Mouse (Mus musculus) stomach, embryonic 14.5 days (tissue): ENCODE data around the gene Tpi1. TPM values are rescaled to one million over a fixed set of nuclear protein-coding genes. Genes with fewer than 3 reads are reported as not detected.

Experiments
- ATAC-seq: fragments of 200-750 bp; cut with Nextera tagmentation; 2 replicates; pipeline ENCODE4 v1.8.0; 2017; ENCODE audit warnings: low read depth, moderate TSS enrichment; ENCODE audit not compliant: insufficient number of reproducible peaks, insufficient read depth, low FRiP score
- H3K27ac ChIP-seq: fragments of 300-500 bp; sonication (generic); 2 replicates; pipeline ENCODE4 v1.5.1; 2014; ENCODE audit warnings: mild to moderate bottlenecking, low read length, moderate library complexity, mixed read lengths
- H3K27me3 ChIP-seq: fragments of 300-500 bp; sonication (generic); 2 replicates; pipeline ENCODE4 v1.6.1; 2014; ENCODE audit warnings: low read length, control low read depth, mixed read lengths; ENCODE audit not compliant: control insufficient read depth, insufficient read depth
- H3K36me3 ChIP-seq: fragments of 300-500 bp; sonication (generic); 2 replicates; pipeline ENCODE4 v1.6.1; 2014; ENCODE audit warnings: mild to moderate bottlenecking, control low read depth, low read length, moderate library complexity, mixed read lengths; ENCODE audit not compliant: control insufficient read depth, insufficient read depth
- H3K4me1 ChIP-seq: fragments of 300-500 bp; sonication (generic); 2 replicates; pipeline ENCODE4 v1.6.1; 2014; ENCODE audit warnings: low read length, control low read depth, mixed read lengths; ENCODE audit not compliant: control insufficient read depth, insufficient read depth
- H3K4me2 ChIP-seq: fragments of 300-500 bp; sonication (generic); replicated peaks from 2 replicates; pipeline ENCODE4 v1.6.1; 2014; ENCODE audit warnings: low read depth, low read length, control low read depth
- H3K4me3 ChIP-seq: fragments of 300-500 bp; sonication (generic); 2 replicates; pipeline ENCODE4 v1.5.1; 2014; ENCODE audit warnings: low read depth, low read length, control low read depth
- H3K9ac ChIP-seq: fragments of 300-500 bp; sonication (generic); replicated peaks from 2 replicates; pipeline ENCODE4 v1.6.1; 2014; ENCODE audit warnings: low read depth, mild to moderate bottlenecking, control low read depth, low read length, moderate library complexity, mixed read lengths
- H3K9me3 ChIP-seq: fragments of 300-500 bp; sonication (generic); 2 replicates; pipeline ENCODE4 v1.6.1; 2016; ENCODE audit warnings: low read depth, low read length, control low read depth; ENCODE audit not compliant: control insufficient read depth
- WGBS: fragments of 180-500 bp; shearing (Covaris S2); extraction: QIAGEN DNeasy Blood & Tissue Kit; methylation state at CpG from one replicate; pipeline ENCODE4 v1.1.7; 2014; 5-methylcytosine and 5-hydroxymethylcytosine counted together
- polyA plus RNA-seq: library from polyadenylated mRNA; unstranded; fragments of >200 nt; fragmentation: Nextera tagmentation; extraction: Ambion mirVana; gene quantifications from 2 replicates; pipeline ENCODE4 v1.2.1, GENCODE M21; 2014

The Tpi1 gene
- polyA plus RNA-seq, 1 experiment from 2014 or later: 844 TPM

DNA sequence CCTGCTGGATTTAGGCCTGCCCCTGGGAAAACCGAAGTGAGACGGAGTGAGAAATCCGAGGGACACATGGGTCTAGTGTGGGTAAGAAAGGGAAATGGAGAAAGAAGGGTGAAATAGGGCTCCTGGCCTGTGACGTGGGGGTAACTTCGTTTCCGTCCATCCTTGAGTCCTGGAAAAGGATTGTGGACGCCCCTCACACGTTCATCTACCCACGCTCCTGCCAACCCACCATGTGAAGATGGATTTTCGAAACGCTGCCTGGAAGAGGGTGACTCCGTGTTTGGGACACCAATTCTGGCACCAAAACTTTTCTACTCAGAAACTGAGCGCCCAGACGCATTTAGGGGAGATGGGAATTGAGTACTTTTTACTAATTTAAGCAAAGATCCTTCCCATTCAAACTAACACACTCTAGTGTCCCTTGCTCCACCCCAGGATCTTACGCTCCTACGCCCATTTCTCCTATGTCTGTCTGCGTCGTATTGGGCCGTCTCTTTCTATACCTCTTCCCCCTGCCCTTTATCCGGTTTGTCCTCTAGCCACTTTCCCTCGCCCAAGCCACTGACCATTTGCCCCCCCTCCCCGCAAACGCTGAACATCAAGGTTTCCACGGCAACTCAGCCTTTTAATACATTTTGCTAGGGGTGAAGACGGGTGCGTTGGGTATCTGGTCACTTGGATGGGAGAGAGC, 43.9 kb upstream of the Tpi1 start:
- H3K4me3 ChIP-seq: peak overlapping the region; percentile 66
- no peaks in the 10 kb centered on the region for H3K9me3 ChIP-seq
- 23% methylated on average over 26 of the region's 26 CpGs for WGBS
- H3K27me3 ChIP-seq: no peaks in the 10 kb centered on the region
- no peak for ATAC-seq
- no peaks in the 10 kb centered on the region; the same call in 1 of the 2 replicates for H3K36me3 ChIP-seq
- peak overlapping the region; percentile 96; the same call in 1 of the 2 replicates for H3K27ac ChIP-seq
- peak overlapping the region; percentile 73 for H3K4me2 ChIP-seq
- peaks cover 11% of the 10 kb centered on the region; the same call in 1 of the 2 replicates for H3K4me1 ChIP-seq
- H3K9ac ChIP-seq: peak overlapping the region; percentile 93; the same call in 1 of the 2 replicates

DNA sequence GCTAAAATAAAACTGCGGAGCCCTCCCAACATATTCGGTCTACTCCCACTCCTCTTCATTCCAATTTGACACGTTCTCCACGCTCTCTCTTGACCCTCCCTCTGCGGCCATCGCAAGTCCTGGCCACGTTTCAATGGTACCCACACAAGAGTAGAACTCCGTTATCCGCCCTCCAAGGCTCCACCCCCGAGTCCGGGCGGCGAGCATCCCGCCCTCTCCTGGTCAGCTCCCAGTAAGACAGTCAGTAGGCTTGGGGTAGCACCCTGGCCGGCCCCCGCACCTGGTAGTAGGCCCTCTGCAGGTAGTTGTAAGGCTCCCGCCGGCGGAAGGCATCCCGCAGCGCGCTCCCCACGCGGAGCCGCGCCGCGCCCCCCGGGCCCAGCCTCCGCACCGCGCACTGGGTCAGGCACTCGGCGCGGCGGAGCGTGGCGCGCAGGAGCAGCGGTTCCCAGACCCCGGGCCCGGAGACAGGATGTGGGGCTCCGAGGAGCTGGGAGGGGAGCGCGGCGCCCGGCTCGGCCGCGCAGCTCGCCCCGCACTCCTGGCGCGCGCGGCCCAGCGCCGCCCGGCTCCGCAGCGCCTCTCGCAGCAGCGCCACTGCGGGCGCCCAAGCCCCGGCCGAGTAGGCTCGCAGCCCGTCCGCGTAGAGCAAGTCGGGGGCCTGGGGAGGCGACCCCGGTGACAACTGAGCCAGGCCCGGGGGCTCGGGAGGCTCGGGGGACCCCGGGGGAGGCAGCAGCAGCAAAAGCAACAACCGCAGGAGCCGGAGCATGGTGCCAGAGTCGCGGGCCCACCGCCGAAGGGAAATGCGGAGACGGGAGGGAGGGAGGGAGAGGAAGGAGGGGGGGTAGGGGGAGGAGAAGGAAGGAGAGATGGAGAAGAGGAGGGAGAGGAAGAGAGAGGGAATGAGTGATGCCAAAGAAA, 43.1 kb upstream of the Tpi1 start, which contains the start of gene P3h3:
Gene P3h3 (minus strand): TSS at position 837 of the 924 bp plus-strand sequence.
- H3K27ac ChIP-seq: peak within 1 kb of the TSS; percentile 96
- H3K4me3 ChIP-seq: peak within 1 kb of the TSS; percentile 66
- under 1% methylated on average over 86 of the region's 86 CpGs for WGBS
- H3K9me3 ChIP-seq: no peaks in the 10 kb centered on the region
- peak within 1 kb of the TSS; percentile 93 for H3K9ac ChIP-seq
- peaks cover 8% of the 10 kb centered on the region; the same call in 1 of the 2 replicates for H3K4me1 ChIP-seq
- H3K36me3 ChIP-seq: no peaks in the 10 kb centered on the region; the same call in none of the 2 replicates
- peak; percentile 83 for ATAC-seq
- H3K4me2 ChIP-seq: peak within 1 kb of the TSS; percentile 73
- H3K27me3 ChIP-seq: no peaks in the 10 kb centered on the region

DNA sequence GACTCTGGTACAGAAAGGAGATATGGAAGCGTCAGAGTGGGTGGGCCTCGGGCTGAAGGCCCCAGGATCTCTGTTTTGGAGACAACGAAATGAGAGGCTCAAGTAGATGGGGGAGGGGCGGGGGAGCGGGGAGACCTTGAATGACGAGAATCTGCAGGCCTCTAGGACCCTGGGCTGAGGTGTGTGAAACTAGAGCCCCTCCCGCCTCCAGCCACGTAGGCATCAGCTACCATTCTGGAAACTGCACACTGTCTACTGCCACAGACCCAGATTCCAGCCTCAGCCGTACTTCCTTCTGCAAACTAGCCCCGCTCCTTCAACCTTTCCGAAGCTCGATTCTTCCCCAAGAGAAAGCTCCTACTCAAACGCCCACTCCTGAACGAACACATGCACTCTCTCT, 42.2 kb upstream of the Tpi1 start:
- H3K4me3 ChIP-seq: peak overlapping the region; percentile 66
- H3K27ac ChIP-seq: peak overlapping the region; percentile 96
- H3K4me2 ChIP-seq: peak overlapping the region; percentile 73
- 4% methylated on average over 14 of the region's 14 CpGs for WGBS
- H3K27me3 ChIP-seq: no peaks in the 10 kb centered on the region
- no peak for ATAC-seq
- no peaks in the 10 kb centered on the region; the same call in none of the 2 replicates for H3K36me3 ChIP-seq
- peaks cover 8% of the 10 kb centered on the region; the same call in 1 of the 2 replicates for H3K4me1 ChIP-seq
- no peaks in the 10 kb centered on the region for H3K9me3 ChIP-seq
- peak overlapping the region; percentile 93; the same call in 1 of the 2 replicates for H3K9ac ChIP-seq

DNA sequence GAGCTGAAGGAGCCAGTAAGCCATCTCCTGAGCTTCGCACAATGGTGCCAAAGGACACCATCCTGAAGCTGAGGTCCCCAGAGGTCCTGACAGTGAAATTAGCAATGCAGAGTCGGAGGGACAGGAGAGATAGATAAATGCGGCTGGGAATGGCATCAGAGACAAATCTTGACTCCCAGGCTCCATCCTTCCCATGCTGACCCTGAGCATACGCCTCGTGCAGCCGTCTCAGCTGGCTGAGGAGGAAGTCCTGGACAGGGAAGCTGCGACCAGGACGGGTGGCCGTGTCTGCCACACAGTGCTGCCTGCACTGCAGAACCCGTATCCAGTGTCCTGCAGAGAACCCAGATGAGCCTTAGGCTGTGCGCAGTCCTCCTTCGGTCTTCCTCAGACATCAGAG, 40.6 kb upstream of the Tpi1 start:
- Histone ChIP-seq H3K9ac (no peak overlapping the region), H3K9me3 (no peaks in the 10 kb centered on the region)

DNA sequence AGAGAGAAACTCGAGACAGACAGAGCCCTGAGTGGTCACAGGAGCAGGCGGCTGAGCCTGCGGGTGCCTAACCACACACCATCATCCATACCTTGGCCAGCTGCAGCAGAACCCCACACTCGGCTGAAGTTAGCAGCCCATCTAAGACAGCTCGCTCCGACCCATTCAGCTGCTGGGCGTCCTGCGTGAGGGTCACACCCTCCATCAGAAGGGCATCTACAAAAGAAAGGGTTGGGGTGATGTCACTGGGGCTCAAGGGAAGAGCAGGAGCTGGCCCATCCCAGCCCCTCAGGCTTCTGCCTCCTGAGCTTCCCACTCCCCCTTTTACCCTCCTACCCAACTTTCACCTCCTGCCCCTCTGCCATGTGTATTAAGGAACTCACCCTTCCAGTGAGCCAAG, 36.4 kb upstream of the Tpi1 start:
- no peak for ATAC-seq
- Histone ChIP-seq H3K9me3 (no peaks in the 10 kb centered on the region), H3K9ac (no peak overlapping the region), H3K36me3 (peaks cover 5% of the 10 kb centered on the region), H3K4me1 (0 out of 2 replicates have a peak, but pooled peaks cover 4% of the 10 kb centered on the region), H3K4me2 (no peak overlapping the region), H3K4me3 (no peak overlapping the region), H3K27me3 (no peaks in the 10 kb centered on the region), H3K27ac (no peak overlapping the region)
- 48% methylated on average over 8 of the region's 8 CpGs for WGBS

More for the DNA sequence above, 40.6 kb upstream of the Tpi1 start:
- no peaks in the 10 kb centered on the region for H3K27me3 ChIP-seq
- H3K4me1 ChIP-seq: peaks cover 4% of the 10 kb centered on the region; the same call in 1 of the 2 replicates
- no peak overlapping the region for H3K4me3 ChIP-seq
- WGBS: 62% methylated on average over 12 of the region's 12 CpGs
- no peak overlapping the region for H3K4me2 ChIP-seq
- H3K27ac ChIP-seq: no peak overlapping the region
- no peak for ATAC-seq
- H3K36me3 ChIP-seq: no peaks in the 10 kb centered on the region; the same call in none of the 2 replicates

DNA sequence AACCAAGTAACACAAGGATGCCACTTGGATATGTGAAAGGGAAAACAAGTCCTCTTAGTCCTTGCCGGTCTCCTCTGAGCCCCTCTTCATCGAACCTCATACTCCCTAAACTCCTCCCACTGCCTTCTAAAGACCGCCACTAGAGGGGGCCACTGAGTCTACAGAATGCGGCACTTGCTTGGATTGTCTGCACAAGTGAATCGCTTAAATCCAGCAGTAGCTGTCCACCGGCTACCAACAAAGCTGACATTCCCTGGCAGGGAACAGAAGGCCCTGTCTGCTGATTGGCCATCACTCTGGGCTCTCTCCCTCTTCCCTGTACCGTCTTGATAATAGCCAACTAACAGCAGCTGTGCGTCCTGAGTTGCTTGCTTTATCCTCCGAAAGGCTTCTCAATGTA, 33.2 kb upstream of the Tpi1 start:
- Histone ChIP-seq H3K4me2 (no peak overlapping the region), H3K36me3 (peaks cover 5% of the 10 kb centered on the region; the same call in 1 of the 2 replicates), H3K27ac (no peak overlapping the region), H3K9me3 (no peaks in the 10 kb centered on the region), H3K27me3 (no peaks in the 10 kb centered on the region), H3K4me3 (no peak overlapping the region), H3K4me1 (no peaks in the 10 kb centered on the region), H3K9ac (no peak overlapping the region)
- WGBS: 10% methylated on average over 9 of the region's 9 CpGs
- ATAC-seq: peak; percentile 60; the same call in 1 of the 2 replicates

DNA sequence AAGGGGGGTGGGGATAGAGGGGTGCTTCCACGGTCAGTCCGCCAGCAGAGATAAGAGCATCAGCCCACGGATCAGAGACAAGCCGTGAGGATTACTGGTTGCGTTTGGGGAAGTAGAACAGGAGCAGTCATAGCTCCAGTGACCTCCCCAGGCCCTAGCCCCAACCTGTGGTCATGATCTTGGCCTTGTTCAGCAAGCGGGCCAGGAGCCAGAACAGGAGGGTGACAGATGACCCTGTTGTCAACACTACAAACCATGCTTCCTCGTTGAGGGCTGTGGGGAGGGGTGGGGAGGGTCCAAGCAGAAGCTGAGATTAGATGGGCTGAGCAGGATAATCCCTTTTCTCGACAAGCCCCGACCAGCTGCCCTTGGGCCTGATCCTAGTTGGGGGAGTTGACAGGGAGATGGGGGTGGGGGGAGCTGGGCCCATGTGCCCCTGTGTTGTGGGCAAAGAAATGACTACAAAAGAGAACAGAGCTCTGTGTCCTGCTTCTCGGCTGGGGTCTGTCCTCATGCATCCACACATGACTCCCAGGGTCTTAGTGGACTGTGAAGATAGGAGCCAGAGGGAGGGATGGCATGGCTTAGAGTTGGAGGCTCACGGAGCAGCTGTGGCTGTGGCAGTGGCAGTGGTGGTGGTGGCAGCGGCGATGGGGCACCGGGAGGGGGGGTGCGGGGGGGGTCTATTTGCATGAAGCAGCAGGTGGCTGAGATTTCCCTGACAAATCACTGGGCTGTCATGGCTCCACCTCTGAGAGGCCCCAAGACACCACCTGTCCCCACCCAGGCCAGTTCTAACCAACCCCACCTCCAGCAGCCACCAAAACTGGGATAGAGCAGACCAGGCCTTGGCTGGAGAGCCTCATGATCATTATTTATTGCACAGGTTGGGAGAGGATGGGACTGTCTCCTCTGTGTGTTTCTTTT, 26.4 kb upstream of the Tpi1 start, which contains the start of gene Gnb3:
Gene Gnb3 (minus strand): TSS at position 35 of the 927 bp plus-strand sequence.
- H3K27me3 ChIP-seq: no peaks in the 10 kb centered on the region
- H3K36me3 ChIP-seq: no peaks in the 10 kb centered on the region; the same call in 1 of the 2 replicates
- H3K4me2 ChIP-seq: no peak within 1 kb of the TSS
- H3K27ac ChIP-seq: no peak within 1 kb of the TSS
- no peak for ATAC-seq
- no peak within 1 kb of the TSS for H3K4me3 ChIP-seq
- peaks cover 18% of the 10 kb centered on the region for H3K4me1 ChIP-seq
- H3K9ac ChIP-seq: no peak within 1 kb of the TSS; the same call in 1 of the 2 replicates
- 25% methylated on average over 15 of the region's 15 CpGs for WGBS
- H3K9me3 ChIP-seq: no peaks in the 10 kb centered on the region
